Mouse (Mus musculus) CH12.LX (cell line): Measurements from ENCODE around the gene Rdh14. TPM values are rescaled to one million over a fixed set of nuclear protein-coding genes. Genes with fewer than 3 reads are reported as not detected.

Experiments
- DNase-seq: peaks from one replicate; pipeline ENCODE4 v3.0.0-alpha.2; 2013; ENCODE audit errors: extremely low read depth
- H3K27ac ChIP-seq: 2 replicates; pipeline ENCODE4 v1.5.1; 2012; ENCODE audit warnings: low read depth, mild to moderate bottlenecking, control low read depth, moderate library complexity; ENCODE audit not compliant: insufficient read depth
- H3K27me3 ChIP-seq: replicated peaks from 2 replicates; pipeline ENCODE3; 2012; ENCODE audit warnings: inconsistent platforms
- H3K36me3 ChIP-seq, 2 experiments: replicated peaks in 1 of 2; 2 replicates each; pipeline versions ENCODE3 to v1.6.1; 2012; ENCODE audit warnings: inconsistent platforms in 1 of 2, low read length in 1 of 2, mild to moderate bottlenecking in 1 of 2, mixed read lengths in 1 of 2, moderate library complexity in 1 of 2; ENCODE audit not compliant: control insufficient read depth in 1 of 2, insufficient read depth in 1 of 2
- H3K4me1 ChIP-seq, 2 experiments: 2 replicates each; pipeline ENCODE4 v1.6.1; 2012; ENCODE audit warnings: inconsistent platforms in 1 of 2, moderate library complexity in 1 of 2; ENCODE audit not compliant: insufficient read depth in 2 of 2, control insufficient read depth in 1 of 2
- H3K4me2 ChIP-seq: 2 replicates; pipeline ENCODE4 v1.6.1; 2012; ENCODE audit warnings: low read depth, mild to moderate bottlenecking, control low read depth; ENCODE audit not compliant: poor library complexity, insufficient read depth, severe bottlenecking
- H3K4me3 ChIP-seq, 3 experiments: fragments of 150-350 bp in 1 of 3; sonication (generic) in 1 of 3; replicated peaks in 1 of 3; 2 replicates each; pipeline versions ENCODE3 to v1.5.1; 2011 to 2012; ENCODE audit warnings: low read depth in 2 of 3, low read length in 2 of 3, mild to moderate bottlenecking in 2 of 3, moderate library complexity in 2 of 3, control low read depth in 1 of 3, improper control_type of control experiment in 1 of 3, inconsistent platforms in 1 of 3, mixed read lengths in 1 of 3; ENCODE audit not compliant: poor library complexity in 1 of 3
- H3K79me2 ChIP-seq: replicated peaks from 2 replicates; pipeline ENCODE4 v1.6.1; 2012; ENCODE audit warnings: mild to moderate bottlenecking, moderate library complexity; ENCODE audit not compliant: control insufficient read depth, poor library complexity, insufficient read depth, severe bottlenecking; ENCODE audit errors: extremely low read depth
- H3K9ac ChIP-seq: 2 replicates; pipeline ENCODE4 v1.6.1; 2012; ENCODE audit warnings: low read depth, mild to moderate bottlenecking, control low read depth, moderate library complexity; ENCODE audit not compliant: insufficient read depth
- H3K9me3 ChIP-seq: replicated peaks from 2 replicates; pipeline ENCODE3; 2012; ENCODE audit warnings: low read length, inconsistent platforms, mixed read lengths
- BHLHE40 ChIP-seq: IDR thresholded peaks from 2 replicates; pipeline ENCODE4 v1.6.1; 2011; ENCODE audit warnings: mild to moderate bottlenecking, low read depth, low read length, improper control_type of control experiment
- CHD2 ChIP-seq: IDR thresholded peaks from 2 replicates; pipeline ENCODE4 v1.6.1; 2011; ENCODE audit warnings: low read length, improper control_type of control experiment
- IRF4 ChIP-seq: IDR thresholded peaks from 2 replicates; pipeline ENCODE4 v1.6.1; 2014; ENCODE audit warnings: low read depth, mild to moderate bottlenecking, inconsistent platforms, low read length, improper control_type of control experiment
- MAFK ChIP-seq: IDR thresholded peaks from 2 replicates; pipeline ENCODE4 v1.6.1; 2011; ENCODE audit warnings: low read length, improper control_type of control experiment; ENCODE audit not compliant: insufficient replicate concordance
- NELFE ChIP-seq: IDR thresholded peaks from 2 replicates; pipeline ENCODE4 v1.6.1; 2011; ENCODE audit warnings: low read depth, low read length, improper control_type of control experiment
- SIN3A ChIP-seq: IDR thresholded peaks from 2 replicates; pipeline ENCODE4 v1.6.1; 2012; ENCODE audit warnings: low read length, improper control_type of control experiment, inconsistent platforms
- TBP ChIP-seq: conservative IDR thresholded peaks from 2 replicates; pipeline ENCODE4 v1.6.1; 2011; ENCODE audit warnings: low read depth, low read length, improper control_type of control experiment
- TCF12 ChIP-seq: IDR thresholded peaks from 2 replicates; pipeline ENCODE4 v1.6.1; 2014; ENCODE audit warnings: low read depth, mild to moderate bottlenecking, inconsistent platforms, low read length, improper control_type of control experiment
- UBTF ChIP-seq: IDR thresholded peaks from 2 replicates; pipeline ENCODE4 v1.6.1; 2012; ENCODE audit warnings: low read depth, mild to moderate bottlenecking, inconsistent platforms, low read length, improper control_type of control experiment, moderate library complexity
- USF2 ChIP-seq: conservative IDR thresholded peaks from 2 replicates; pipeline ENCODE4 v1.6.1; 2011; ENCODE audit warnings: low read depth, low read length, improper control_type of control experiment
- dilution Hi-C: fragments of 300-500 bp; cut with MboI; formaldehyde crosslinking; loops from 2 replicates; pipeline ENCODE4 v1.14.3; 2020; ENCODE audit warnings: low sequenced_read_pairs; ENCODE audit not compliant: extremely low pct_unique_long_range_greater_than_20kb, extremely low pct_ligation_motif_present
- in situ Hi-C: fragments of 300-500 bp; cut with MboI; formaldehyde crosslinking; loops from 3 replicates; pipeline ENCODE4 v1.14.3; 2019; ENCODE audit warnings: low sequenced_read_pairs, low pct_ligation_motif_present, low pct_unique_long_range_greater_than_20kb, mixed read lengths
- polyA plus RNA-seq: library from polyadenylated mRNA; unstranded; fragments of >175 nt; gene quantifications from 2 replicates; pipeline ENCODE4 v1.2.1, GENCODE M21; 2012; ENCODE audit warnings: low read depth; ENCODE audit not compliant: insufficient read length
- total RNA-seq, 2 experiments: library from RNA; depleted of rRNA; stranded (reverse); fragments of 300-350 nt in 1 of 2; fragments of >200 nt in 1 of 2; gene quantifications; 2 replicates each; pipeline ENCODE4 v1.2.3; 2012 to 2014

Rdh14 gene
- total and polyA plus RNA-seq, 3 experiments: 9.6 to 16.4 (median 10.9) TPM

DNA sequence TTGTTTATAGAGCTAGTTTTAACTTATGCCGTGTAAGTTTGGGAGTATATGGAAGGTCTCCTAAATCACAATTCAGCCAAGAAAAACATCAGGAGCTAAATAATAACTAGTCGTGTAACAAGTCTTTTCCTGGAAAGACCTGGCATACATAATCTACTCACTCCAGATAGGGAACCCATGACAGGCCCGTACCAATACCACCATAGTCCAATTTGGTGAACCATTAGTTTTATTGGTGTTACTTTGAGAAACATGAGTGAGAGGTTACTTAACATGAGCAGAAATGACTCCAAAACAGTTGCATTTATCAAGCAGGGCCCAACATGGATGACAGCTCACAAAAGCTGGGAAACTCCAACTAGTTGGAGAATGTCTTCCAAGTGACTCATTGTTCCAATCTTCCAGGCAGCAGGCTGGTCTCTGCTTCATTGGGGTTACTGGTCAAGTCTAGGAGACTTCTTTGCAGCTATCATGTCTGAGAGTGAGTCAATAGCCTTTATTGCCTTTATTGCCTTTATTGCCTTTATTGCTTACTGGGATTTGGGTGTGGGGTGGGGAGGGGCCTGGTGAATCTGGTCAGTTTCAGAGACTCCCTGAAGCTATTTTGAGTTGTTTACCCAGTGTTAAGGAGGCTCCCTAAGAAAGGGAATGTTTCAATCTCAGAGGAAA lies 20.1 kb downstream of the Rdh14 start:
- Histone ChIP-seq H3K4me2 (no peak overlapping the region), H3K9ac (no peak overlapping the region), H3K9me3 (no peaks in the 10 kb centered on the region), H3K4me3 (no peak overlapping the region), H3K4me1 (peaks cover 2 to 5% of the 10 kb centered on the region in 2 experiments; a peak in 3 of 4 replicates), H3K79me2 (no peaks in the 10 kb centered on the region), H3K27ac (no peak overlapping the region), H3K27me3 (no peaks in the 10 kb centered on the region), H3K36me3 (no peaks in the 10 kb centered on the region)
- in situ Hi-C loops (no loop called here), dilution Hi-C loops (no loop called here)
- TF ChIP-seq TCF12 (no peak), BHLHE40 (no peak), SIN3A (no peak), MAFK (no peak)
- DNase-seq: no peak

- dilution Hi-C loops: no loop called here
Measured at GRCm38 (mm10) chr12:10411453-10411852, 20.9 kb downstream of the Rdh14 start.

GRCm38 (mm10) chr12:10422347-10422746 lies 31.8 kb downstream of the Rdh14 start:
- dilution Hi-C loops: no loop called here
- no peaks in the 10 kb centered on the region for H3K4me1 ChIP-seq

More at GRCm38 (mm10) chr12:10411453-10411852, 20.9 kb downstream of the Rdh14 start:
- no peak overlapping the region for H3K4me2 ChIP-seq
- TF ChIP-seq TBP: no peak
- no peak for TF ChIP-seq MAFK
- no peak for TF ChIP-seq UBTF
- in situ Hi-C loops: no loop called here
- no peak overlapping the region for H3K4me3 ChIP-seq
- no peaks in the 10 kb centered on the region for H3K36me3 ChIP-seq
- no peak for DNase-seq
- H3K27ac ChIP-seq: no peak overlapping the region
- peaks cover 2 to 5% of the 10 kb centered on the region in 2 experiments; a peak in 3 of 4 replicates for H3K4me1 ChIP-seq
- H3K9me3 ChIP-seq: no peaks in the 10 kb centered on the region
- H3K27me3 ChIP-seq: no peaks in the 10 kb centered on the region
- no peak overlapping the region for H3K9ac ChIP-seq
- H3K79me2 ChIP-seq: no peaks in the 10 kb centered on the region

More at GRCm38 (mm10) chr12:10422347-10422746, 31.8 kb downstream of the Rdh14 start:
- Histone ChIP-seq H3K27ac (no peak overlapping the region), H3K9me3 (no peaks in the 10 kb centered on the region), H3K4me2 (no peak overlapping the region), H3K9ac (no peak overlapping the region), H3K27me3 (no peaks in the 10 kb centered on the region), H3K79me2 (no peaks in the 10 kb centered on the region), H3K4me3 (no peak overlapping the region), H3K36me3 (no peaks in the 10 kb centered on the region)
- TF ChIP-seq UBTF: no peak
- no peak for TF ChIP-seq USF2
- TF ChIP-seq CHD2: no peak
- no peak for TF ChIP-seq TBP
- TF ChIP-seq NELFE: no peak
- no peak for TF ChIP-seq IRF4
- no peak for DNase-seq
- in situ Hi-C loops: no loop called here
